Mouse (Mus musculus): ENCODE data around the gene Slc10a3. TPM values are rescaled to one million over a fixed set of nuclear protein-coding genes. Genes with fewer than 3 reads are reported as not detected.
A peak's percentile ranks its signal among the peaks of the same experiment; 100 is the strongest.

Gene Slc10a3
- polyA plus RNA-seq (2012; ENCODE audit: insufficient read depth, insufficient read length, low replicate concordance, missing spikeins): not detected in 2 replicates

- 24% methylated on average over 32 of the region's 32 CpGs for WGBS
- no peak for TF ChIP-seq CTCF (IDR thresholded peaks at IDR 0.05; ENCODE audit: insufficient read depth, low read depth, low read length)
- peak; percentile 43; the same call in 1 of the 2 replicates for TF ChIP-seq POLR2A (IDR thresholded peaks at IDR 0.05; ENCODE audit: insufficient read depth, low read depth, low read length)
- Histone ChIP-seq H3K4me3 (ENCODE audit: insufficient read depth, low read depth, low read length) (peak within 1 kb of the TSS; percentile 66), H3K4me1 (ENCODE audit: control insufficient read depth, insufficient read depth, low read length) (no peaks in the 10 kb centered on the region), H3K27ac (ENCODE audit: insufficient read depth, low read depth, low read length) (no peak within 1 kb of the TSS)
These were observed at the start of gene Slc10a3, which contains the start of gene Ubl4a for GRCm38 (mm10) chrX:74372888-74373549. TSS of gene Slc10a3 (minus strand) at chrX:74373349. TSS of gene Ubl4a (minus strand) at chrX:74373218.

- TF ChIP-seq CTCF (IDR thresholded peaks at IDR 0.05; ENCODE audit: insufficient read depth, low read depth, low read length): no peak
- TF ChIP-seq POLR2A (IDR thresholded peaks at IDR 0.05; ENCODE audit: insufficient read depth, low read depth, low read length): no peak
- Histone ChIP-seq H3K4me3 (ENCODE audit: insufficient read depth, low read depth, low read length) (no peak overlapping the region), H3K4me1 (ENCODE audit: control insufficient read depth, insufficient read depth, low read length) (no peaks in the 10 kb centered on the region), H3K27ac (ENCODE audit: insufficient read depth, low read depth, low read length) (no peak overlapping the region)
These were observed 40.2 kb upstream of the Slc10a3 start for GRCm38 (mm10) chrX:74413377-74413776.

- H3K27ac ChIP-seq (ENCODE audit: insufficient read depth, low read depth, low read length): no peak overlapping the region
- no peak overlapping the region for H3K4me3 ChIP-seq (ENCODE audit: insufficient read depth, low read depth, low read length)
- TF ChIP-seq CTCF (IDR thresholded peaks at IDR 0.05; ENCODE audit: insufficient read depth, low read depth, low read length): no peak
- no peak for TF ChIP-seq POLR2A (IDR thresholded peaks at IDR 0.05; ENCODE audit: insufficient read depth, low read depth, low read length)
- H3K4me1 ChIP-seq (ENCODE audit: control insufficient read depth, insufficient read depth, low read length): no peaks in the 10 kb centered on the region
- WGBS: 38% methylated on average over 2 of the region's 2 CpGs
These were observed 35.2 kb upstream of the Slc10a3 start for GRCm38 (mm10) chrX:74408340-74408739.

DNA sequence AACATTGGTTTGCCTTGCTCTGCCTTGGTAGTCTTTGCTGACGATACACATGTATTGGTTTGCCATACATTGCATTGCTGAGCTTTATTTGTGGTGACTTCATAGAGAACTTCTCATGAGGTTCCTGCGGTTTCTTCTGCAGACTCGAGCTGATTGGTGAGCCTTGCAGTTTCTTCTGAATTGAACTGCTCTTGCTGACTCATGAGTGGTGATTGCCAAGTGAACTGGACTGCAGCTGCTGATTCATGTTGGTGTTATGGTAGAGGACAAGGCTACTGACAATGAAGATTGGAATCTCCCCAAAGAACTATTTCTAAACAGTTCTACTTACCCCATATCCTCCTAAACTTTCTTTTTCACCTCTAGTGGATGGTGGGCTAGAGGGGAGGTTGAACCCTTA lies 27.0 kb upstream of the Slc10a3 start:
- WGBS: 80% methylated on average over 3 of the region's 3 CpGs
- no peak overlapping the region for H3K27ac ChIP-seq (ENCODE audit: insufficient read depth, low read depth, low read length)
- H3K4me1 ChIP-seq (ENCODE audit: control insufficient read depth, insufficient read depth, low read length): no peaks in the 10 kb centered on the region
- H3K4me3 ChIP-seq (ENCODE audit: insufficient read depth, low read depth, low read length): no peak overlapping the region
- TF ChIP-seq POLR2A (IDR thresholded peaks at IDR 0.05; ENCODE audit: insufficient read depth, low read depth, low read length) (no peak), CTCF (IDR thresholded peaks at IDR 0.05; ENCODE audit: insufficient read depth, low read depth, low read length) (no peak)

DNA sequence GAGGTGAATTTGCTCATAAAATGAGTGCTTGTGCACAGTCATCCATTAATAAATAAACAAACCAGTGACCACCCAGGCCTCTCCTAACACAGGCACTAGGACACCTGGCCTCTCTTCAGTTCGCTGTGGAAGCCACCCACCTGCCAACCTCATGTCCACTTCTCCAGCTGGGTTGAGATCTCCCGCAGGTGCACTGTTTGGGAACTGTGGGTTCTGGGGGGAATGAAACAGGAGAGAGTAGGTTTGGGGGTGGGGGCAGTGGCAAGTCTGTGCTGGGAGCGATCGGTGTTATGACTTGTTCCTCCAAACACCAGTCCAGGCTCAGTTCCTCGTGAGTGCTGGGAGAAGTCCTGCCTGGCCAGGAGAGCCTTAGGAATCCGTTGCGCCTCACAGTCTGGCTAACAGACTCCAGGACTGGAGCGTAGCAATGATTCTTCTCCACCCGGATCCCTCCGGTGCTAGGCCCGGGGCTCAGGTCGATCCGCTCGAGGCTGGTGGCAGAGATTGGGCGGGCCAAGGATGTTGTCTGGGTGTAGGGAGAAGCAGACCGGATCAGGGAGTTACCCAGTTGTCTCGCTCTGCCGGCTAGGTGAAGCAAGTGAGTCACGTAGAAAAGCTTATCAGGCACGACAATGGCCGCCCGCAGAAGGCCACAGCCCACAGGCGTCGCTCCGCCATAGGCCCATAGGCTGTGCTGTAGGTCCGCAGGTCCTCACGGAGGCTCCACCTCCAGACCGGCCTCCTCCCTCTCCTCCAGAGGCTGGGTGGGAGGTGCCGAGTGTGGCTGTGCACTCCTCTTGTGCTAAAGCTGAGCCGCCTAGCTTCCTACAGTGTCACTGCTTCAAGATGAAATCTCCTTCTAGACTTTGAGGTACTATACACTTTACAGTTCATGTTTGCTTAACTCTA lies 19.6 kb upstream of the Slc10a3 start, which contains the start of the genes Fam3a and Ikbkg:
Fam3a (minus strand) TSS at position 738 of the 909 bp plus-strand sequence.
Ikbkg (plus strand) TSS at position 756 of the 909 bp plus-strand sequence.
- Histone ChIP-seq H3K4me1 (ENCODE audit: control insufficient read depth, insufficient read depth, low read length) (no peaks in the 10 kb centered on the region), H3K27ac (ENCODE audit: insufficient read depth, low read depth, low read length) (peak within 1 kb of the TSS; percentile 80), H3K4me3 (ENCODE audit: insufficient read depth, low read depth, low read length) (peak within 1 kb of the TSS; percentile 83)
- WGBS: 18% methylated on average over 30 of the region's 30 CpGs
- TF ChIP-seq CTCF (IDR thresholded peaks at IDR 0.05; ENCODE audit: insufficient read depth, low read depth, low read length): no peak
- TF ChIP-seq POLR2A (IDR thresholded peaks at IDR 0.05; ENCODE audit: insufficient read depth, low read depth, low read length): no peak

GRCm38 (mm10) chrX:74388153-74388552 lies 15.0 kb upstream of the Slc10a3 start:
- Histone ChIP-seq H3K4me1 (ENCODE audit: control insufficient read depth, insufficient read depth, low read length) (no peaks in the 10 kb centered on the region), H3K27ac (ENCODE audit: insufficient read depth, low read depth, low read length) (no peak overlapping the region), H3K4me3 (ENCODE audit: insufficient read depth, low read depth, low read length) (no peak overlapping the region)
- TF ChIP-seq POLR2A (IDR thresholded peaks at IDR 0.05; ENCODE audit: insufficient read depth, low read depth, low read length) (no peak), CTCF (IDR thresholded peaks at IDR 0.05; ENCODE audit: insufficient read depth, low read depth, low read length) (no peak)

GRCm38 (mm10) chrX:74384451-74384850 lies 11.3 kb upstream of the Slc10a3 start:
- no peak for TF ChIP-seq POLR2A (IDR thresholded peaks at IDR 0.05; ENCODE audit: insufficient read depth, low read depth, low read length)
- no peak for TF ChIP-seq CTCF (IDR thresholded peaks at IDR 0.05; ENCODE audit: insufficient read depth, low read depth, low read length)
- Histone ChIP-seq H3K27ac (ENCODE audit: insufficient read depth, low read depth, low read length) (no peak overlapping the region), H3K4me1 (ENCODE audit: control insufficient read depth, insufficient read depth, low read length) (no peaks in the 10 kb centered on the region), H3K4me3 (ENCODE audit: insufficient read depth, low read depth, low read length) (no peak overlapping the region)
- WGBS: 89% methylated on average over 2 of the region's 2 CpGs

GRCm38 (mm10) chrX:74368209-74368909 lies 4.8 kb downstream of the Slc10a3 start:
- Histone ChIP-seq H3K4me1 (ENCODE audit: control insufficient read depth, insufficient read depth, low read length) (no peaks in the 10 kb centered on the region), H3K27ac (ENCODE audit: insufficient read depth, low read depth, low read length) (peak overlapping the region; percentile 69; the same call in 1 of the 2 replicates), H3K4me3 (ENCODE audit: insufficient read depth, low read depth, low read length) (peak overlapping the region; percentile 78)
- 21% methylated on average over 44 of the region's 49 CpGs for WGBS
- TF ChIP-seq POLR2A (IDR thresholded peaks at IDR 0.05; ENCODE audit: insufficient read depth, low read depth, low read length) (no peak), CTCF (IDR thresholded peaks at IDR 0.05; ENCODE audit: insufficient read depth, low read depth, low read length) (no peak)

Measured in olfactory bulb, adult 2 months (tissue).